Mouse (Mus musculus): Measurements from ENCODE around the gene Hao2. TPM values are rescaled to one million over a fixed set of nuclear protein-coding genes. Genes with fewer than 3 reads are reported as not detected.

Gene Hao2
- polyA plus RNA-seq, 1 experiment from 2014 or later, result 0.11 TPM

DNA sequence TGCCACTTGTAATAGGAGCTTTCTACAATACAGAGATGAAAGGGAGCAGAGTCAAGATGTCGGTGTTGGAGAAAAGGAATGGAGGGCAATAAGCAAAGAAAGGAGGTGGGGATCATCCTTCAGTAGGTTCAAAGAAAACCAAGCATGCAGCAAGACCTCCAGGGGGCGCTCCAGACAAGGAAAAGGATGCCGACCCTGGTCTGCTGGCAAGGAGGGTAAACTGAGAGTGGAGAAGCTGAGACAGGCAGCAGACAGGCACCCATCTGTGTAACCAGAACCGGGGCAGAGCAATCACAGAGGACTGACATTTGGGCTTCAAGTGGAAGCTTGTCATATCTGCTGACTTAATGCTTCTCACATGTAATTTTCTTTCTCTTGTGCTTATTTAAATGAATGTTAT lies 22.6 kb upstream of the Hao2 start:
- Histone ChIP-seq H3K9ac (no peak overlapping the region), H3K4me3 (no peak overlapping the region), H3K36me3 (no peaks in the 10 kb centered on the region), H3K4me1 (no peaks in the 10 kb centered on the region), H3K4me2 (no peak overlapping the region), H3K27me3 (no peaks in the 10 kb centered on the region), H3K9me3 (no peaks in the 10 kb centered on the region), H3K27ac (no peak overlapping the region)
- 8% methylated on average over 4 of the region's 4 CpGs for WGBS
- no peak for ATAC-seq (ENCODE audit: borderline replicate concordance, extremely low read depth, low FRiP score, low TSS enrichment)

DNA sequence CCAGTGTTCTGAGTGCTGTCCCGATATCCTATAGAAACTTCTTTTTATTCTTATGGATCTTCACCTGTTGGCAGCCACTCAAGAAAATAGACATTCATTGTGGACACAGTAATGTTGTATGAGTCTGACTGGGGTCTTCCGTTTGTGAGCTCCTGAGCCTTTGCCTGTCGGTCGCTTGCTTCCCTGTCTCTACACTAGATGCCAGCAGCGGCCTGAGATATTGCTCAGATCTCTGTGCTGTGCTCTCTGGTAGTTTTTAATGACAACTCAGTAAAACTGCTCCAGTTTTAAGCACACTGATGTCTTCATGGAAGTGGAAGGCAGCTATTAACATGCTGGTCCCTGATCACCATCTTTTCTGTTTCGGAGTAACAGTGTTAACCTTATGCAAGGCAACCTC lies 20.6 kb upstream of the Hao2 start:
- Histone ChIP-seq H3K27ac (no peak overlapping the region), H3K27me3 (no peaks in the 10 kb centered on the region), H3K9ac (no peak overlapping the region), H3K9me3 (no peaks in the 10 kb centered on the region), H3K4me2 (no peak overlapping the region), H3K4me1 (no peaks in the 10 kb centered on the region), H3K36me3 (no peaks in the 10 kb centered on the region), H3K4me3 (no peak overlapping the region)
- ATAC-seq (ENCODE audit: borderline replicate concordance, extremely low read depth, low FRiP score, low TSS enrichment), result no peak
- 67% methylated on average over 6 of the region's 6 CpGs for WGBS

DNA sequence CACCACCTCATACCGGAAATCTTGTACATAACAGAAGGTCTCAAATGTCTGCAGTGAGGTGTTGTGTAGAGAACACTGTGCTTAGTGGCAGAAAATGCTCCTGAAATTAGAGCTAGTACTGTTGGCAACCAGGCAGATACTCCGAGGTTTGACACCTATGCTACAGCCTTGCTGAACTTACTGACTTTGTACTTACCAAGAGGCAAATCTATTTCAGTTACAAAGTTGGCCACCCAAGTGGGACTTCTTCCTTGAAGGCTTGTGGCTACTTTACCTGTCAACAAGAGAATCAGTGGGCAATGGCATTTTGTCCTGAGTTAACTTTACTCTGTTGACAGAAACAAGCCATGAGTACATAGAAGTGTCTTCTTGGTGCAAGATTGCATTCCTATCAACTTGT lies 4.6 kb upstream of the Hao2 start:
- Histone ChIP-seq H3K9me3 (no peaks in the 10 kb centered on the region), H3K27me3 (no peaks in the 10 kb centered on the region), H3K4me1 (no peaks in the 10 kb centered on the region), H3K4me3 (no peak overlapping the region), H3K9ac (no peak overlapping the region), H3K27ac (no peak overlapping the region), H3K36me3 (no peaks in the 10 kb centered on the region), H3K4me2 (no peak overlapping the region)
- no peak for ATAC-seq (ENCODE audit: borderline replicate concordance, extremely low read depth, low FRiP score, low TSS enrichment)
- WGBS, result 83% methylated on average over 2 of the region's 2 CpGs

GRCm38 (mm10) chr3:98895071-98895601 lies 2.1 kb upstream of the Hao2 start:
- Histone ChIP-seq H3K27me3 (no peaks in the 10 kb centered on the region), H3K36me3 (no peaks in the 10 kb centered on the region), H3K9ac (no peak overlapping the region), H3K4me2 (no peak overlapping the region), H3K4me1 (no peaks in the 10 kb centered on the region), H3K4me3 (no peak overlapping the region), H3K9me3 (no peaks in the 10 kb centered on the region), H3K27ac (no peak overlapping the region)
- WGBS, result 35% methylated on average over 10 of the region's 10 CpGs
- no peak for ATAC-seq (ENCODE audit: borderline replicate concordance, extremely low read depth, low FRiP score, low TSS enrichment)

GRCm38 (mm10) chr3:98890430-98890829 lies 2.6 kb downstream of the Hao2 start:
- no peak overlapping the region for H3K27ac ChIP-seq
- H3K9ac ChIP-seq, result no peak overlapping the region
- H3K36me3 ChIP-seq, result no peaks in the 10 kb centered on the region
- H3K4me2 ChIP-seq, result no peak overlapping the region
- no peak for ATAC-seq (ENCODE audit: borderline replicate concordance, extremely low read depth, low FRiP score, low TSS enrichment)
- WGBS, result 83% methylated on average over 4 of the region's 4 CpGs
- H3K4me3 ChIP-seq, result no peak overlapping the region
- H3K9me3 ChIP-seq, result no peaks in the 10 kb centered on the region
- H3K27me3 ChIP-seq, result no peaks in the 10 kb centered on the region
- no peaks in the 10 kb centered on the region for H3K4me1 ChIP-seq

GRCm38 (mm10) chr3:98888206-98888605 lies 4.8 kb downstream of the Hao2 start:
- Histone ChIP-seq H3K4me2 (no peak overlapping the region), H3K36me3 (no peaks in the 10 kb centered on the region), H3K4me3 (no peak overlapping the region), H3K4me1 (no peaks in the 10 kb centered on the region), H3K9me3 (no peaks in the 10 kb centered on the region), H3K27me3 (no peaks in the 10 kb centered on the region), H3K27ac (no peak overlapping the region), H3K9ac (no peak overlapping the region)
- no peak for ATAC-seq (ENCODE audit: borderline replicate concordance, extremely low read depth, low FRiP score, low TSS enrichment)
- WGBS, result 64% methylated on average over 2 of the region's 2 CpGs

- H3K27me3 ChIP-seq, result no peaks in the 10 kb centered on the region
- no peak overlapping the region for H3K27ac ChIP-seq
- H3K36me3 ChIP-seq, result no peaks in the 10 kb centered on the region
- H3K9ac ChIP-seq, result no peak overlapping the region
- no peaks in the 10 kb centered on the region for H3K9me3 ChIP-seq
- no peak for ATAC-seq (ENCODE audit: borderline replicate concordance, extremely low read depth, low FRiP score, low TSS enrichment)
- H3K4me2 ChIP-seq, result no peak overlapping the region
- WGBS, result 69% methylated on average over 2 of the region's 2 CpGs
- H3K4me1 ChIP-seq, result no peaks in the 10 kb centered on the region
- H3K4me3 ChIP-seq, result no peak overlapping the region
Measured at GRCm38 (mm10) chr3:98880831-98881230, 12.2 kb downstream of the Hao2 start.

GRCm38 (mm10) chr3:98880216-98880615 lies 12.8 kb downstream of the Hao2 start:
- ATAC-seq (ENCODE audit: borderline replicate concordance, extremely low read depth, low FRiP score, low TSS enrichment), result no peak
- no peak overlapping the region for H3K4me2 ChIP-seq
- 78% methylated on average over 6 of the region's 6 CpGs for WGBS
- H3K36me3 ChIP-seq, result no peaks in the 10 kb centered on the region
- H3K4me3 ChIP-seq, result no peak overlapping the region
- no peaks in the 10 kb centered on the region for H3K27me3 ChIP-seq
- H3K9ac ChIP-seq, result no peak overlapping the region
- H3K9me3 ChIP-seq, result no peaks in the 10 kb centered on the region
- H3K27ac ChIP-seq, result no peak overlapping the region
- no peaks in the 10 kb centered on the region for H3K4me1 ChIP-seq

DNA sequence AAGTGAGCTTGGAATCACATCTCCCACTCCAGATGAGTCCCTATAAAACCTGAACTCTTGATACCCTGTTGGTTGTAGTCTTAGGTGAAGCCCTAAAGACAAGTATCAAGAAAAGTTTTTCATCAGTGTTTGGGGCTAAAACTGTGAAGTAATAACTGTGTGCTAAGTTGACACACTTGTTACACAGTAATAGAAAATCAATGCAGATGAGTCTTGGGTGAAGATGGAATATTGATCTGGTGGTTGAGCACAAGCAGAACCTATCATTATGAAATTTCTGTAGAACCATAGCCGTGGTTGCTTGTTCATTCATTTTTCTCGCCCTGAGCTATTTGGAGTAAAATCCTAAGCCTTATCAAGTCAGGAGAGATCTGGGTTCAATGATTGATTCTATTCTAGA lies 24.8 kb downstream of the Hao2 start:
- Histone ChIP-seq H3K36me3 (no peaks in the 10 kb centered on the region), H3K4me3 (no peak overlapping the region), H3K4me2 (no peak overlapping the region), H3K9me3 (no peaks in the 10 kb centered on the region), H3K27ac (no peak overlapping the region), H3K9ac (no peak overlapping the region), H3K27me3 (no peaks in the 10 kb centered on the region), H3K4me1 (no peaks in the 10 kb centered on the region)
- WGBS, result 78% methylated on average over 2 of the region's 2 CpGs
- ATAC-seq (ENCODE audit: borderline replicate concordance, extremely low read depth, low FRiP score, low TSS enrichment), result no peak

GRCm38 (mm10) chr3:98862800-98863199 lies 30.2 kb downstream of the Hao2 start:
- Histone ChIP-seq H3K9me3 (no peaks in the 10 kb centered on the region), H3K4me1 (no peaks in the 10 kb centered on the region), H3K36me3 (no peaks in the 10 kb centered on the region), H3K9ac (no peak overlapping the region), H3K27me3 (no peaks in the 10 kb centered on the region), H3K4me2 (no peak overlapping the region), H3K4me3 (no peak overlapping the region), H3K27ac (no peak overlapping the region)
- WGBS, result 68% methylated on average over 1 of the region's 1 CpGs
- no peak for ATAC-seq (ENCODE audit: borderline replicate concordance, extremely low read depth, low FRiP score, low TSS enrichment)

DNA sequence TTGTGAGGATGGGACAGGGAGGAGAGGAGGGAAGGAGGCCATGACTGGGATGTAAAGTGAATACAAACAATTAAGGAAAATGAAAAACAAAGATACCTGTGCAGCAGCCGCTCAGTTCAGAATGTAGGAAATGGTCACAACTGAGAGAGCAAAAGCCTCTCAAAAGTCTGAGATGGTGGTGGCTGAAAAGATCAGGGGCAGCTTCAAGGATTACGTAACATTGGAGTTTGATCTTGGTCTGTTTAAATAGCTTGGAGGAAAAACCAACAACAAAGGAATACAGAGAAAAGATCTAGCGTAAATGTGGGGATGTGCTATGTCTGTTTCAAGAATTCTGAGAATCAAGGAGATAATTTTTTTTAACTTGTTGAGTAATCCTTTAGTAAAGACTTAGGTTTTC lies 33.5 kb downstream of the Hao2 start, which contains the start of gene Hsd3b1:
Hsd3b1 (minus strand) TSS at position 219 of the 400 bp plus-strand sequence.
- no peak within 1 kb of the TSS for H3K4me3 ChIP-seq
- no peak for ATAC-seq (ENCODE audit: borderline replicate concordance, extremely low read depth, low FRiP score, low TSS enrichment)
- H3K4me2 ChIP-seq, result no peak within 1 kb of the TSS
- no peaks in the 10 kb centered on the region for H3K4me1 ChIP-seq
- H3K27ac ChIP-seq, result no peak within 1 kb of the TSS
- H3K27me3 ChIP-seq, result no peaks in the 10 kb centered on the region
- no peaks in the 10 kb centered on the region for H3K36me3 ChIP-seq
- no peak within 1 kb of the TSS for H3K9ac ChIP-seq
- H3K9me3 ChIP-seq, result no peaks in the 10 kb centered on the region
- WGBS, result 71% methylated on average over 3 of the region's 3 CpGs

GRCm38 (mm10) chr3:98858051-98858450 lies 35.0 kb downstream of the Hao2 start:
- H3K36me3 ChIP-seq, result no peaks in the 10 kb centered on the region
- H3K27ac ChIP-seq, result no peak overlapping the region
- H3K9me3 ChIP-seq, result no peaks in the 10 kb centered on the region
- ATAC-seq (ENCODE audit: borderline replicate concordance, extremely low read depth, low FRiP score, low TSS enrichment), result no peak
- no peak overlapping the region for H3K4me2 ChIP-seq
- H3K27me3 ChIP-seq, result no peaks in the 10 kb centered on the region
- H3K4me3 ChIP-seq, result no peak overlapping the region
- 50% methylated on average over 2 of the region's 2 CpGs for WGBS
- no peaks in the 10 kb centered on the region for H3K4me1 ChIP-seq
- H3K9ac ChIP-seq, result no peak overlapping the region

DNA sequence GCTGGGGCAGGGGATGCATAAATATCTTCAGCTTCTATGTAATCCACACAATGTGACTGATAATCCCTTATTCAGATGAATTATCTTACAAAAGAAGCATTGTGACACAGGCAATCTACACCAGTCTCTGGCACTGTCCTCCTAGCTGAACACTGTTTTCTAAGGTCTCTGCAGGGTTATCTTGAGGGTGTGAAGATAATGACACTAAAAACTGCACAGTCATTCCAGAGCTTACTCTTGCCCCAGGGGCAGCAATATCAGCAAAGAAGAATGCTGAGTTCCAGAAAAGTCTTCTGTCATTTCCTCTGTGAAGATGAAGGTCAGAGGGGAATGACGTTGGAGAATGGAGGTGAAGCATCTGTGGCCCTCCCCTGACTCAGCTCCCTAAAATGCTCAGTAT lies 36.1 kb downstream of the Hao2 start:
- Histone ChIP-seq H3K4me1 (no peaks in the 10 kb centered on the region), H3K9ac (no peak overlapping the region), H3K36me3 (no peaks in the 10 kb centered on the region), H3K9me3 (no peaks in the 10 kb centered on the region), H3K27ac (no peak overlapping the region), H3K4me3 (no peak overlapping the region), H3K27me3 (no peaks in the 10 kb centered on the region), H3K4me2 (no peak overlapping the region)
- WGBS, result 48% methylated on average over 1 of the region's 1 CpGs
- ATAC-seq (ENCODE audit: borderline replicate concordance, extremely low read depth, low FRiP score, low TSS enrichment), result no peak
